Mouse (Mus musculus) embryonic facial prominence, embryonic 10.5 days (tissue): Measurements from ENCODE around the gene Ankrd28. TPM values are rescaled to one million over a fixed set of nuclear protein-coding genes. Genes with fewer than 3 reads are reported as not detected.

Source experiments
- DNase-seq: peaks from one replicate; pipeline ENCODE4 v3.0.0-alpha.2; 2017; ENCODE audit warnings: low spot score
- H3K27ac ChIP-seq: fragments of 300-500 bp; sonication (generic); replicated peaks from 2 replicates; pipeline ENCODE4 v1.5.1; 2016; ENCODE audit warnings: mild to moderate bottlenecking
- H3K27me3 ChIP-seq: fragments of 300-500 bp; sonication (generic); replicated peaks from 2 replicates; pipeline ENCODE4 v1.6.1; 2016; ENCODE audit warnings: low read depth, mild to moderate bottlenecking; ENCODE audit not compliant: poor library complexity, severe bottlenecking
- H3K36me3 ChIP-seq: fragments of 300-500 bp; sonication (generic); replicated peaks from 2 replicates; pipeline ENCODE4 v1.6.1; 2016; ENCODE audit warnings: mild to moderate bottlenecking, moderate library complexity
- H3K4me1 ChIP-seq: fragments of 300-500 bp; sonication (generic); 2 replicates; pipeline ENCODE4 v1.6.1; 2016
- H3K4me3 ChIP-seq: fragments of 300-500 bp; sonication (generic); 2 replicates; pipeline ENCODE4 v1.5.1; 2016; ENCODE audit warnings: mild to moderate bottlenecking, moderate library complexity
- H3K9me3 ChIP-seq: fragments of 300-500 bp; sonication (generic); 2 replicates; pipeline ENCODE4 v1.6.1; 2016; ENCODE audit warnings: mild to moderate bottlenecking
- WGBS: fragments of 180-500 bp; shearing (Covaris S2); methylation state at CpG from one replicate; pipeline ENCODE4 v1.1.7; 2016; 5-methylcytosine and 5-hydroxymethylcytosine counted together
- polyA plus RNA-seq: library from polyadenylated mRNA; unstranded; fragments of >200 nt; fragmentation: Nextera tagmentation; extraction: Ambion mirVana; gene quantifications from 2 replicates; pipeline ENCODE4 v1.2.1, GENCODE M21; 2016

The Ankrd28 gene
- polyA plus RNA-seq, 1 experiment from 2014 or later, result 9.5 TPM

DNA sequence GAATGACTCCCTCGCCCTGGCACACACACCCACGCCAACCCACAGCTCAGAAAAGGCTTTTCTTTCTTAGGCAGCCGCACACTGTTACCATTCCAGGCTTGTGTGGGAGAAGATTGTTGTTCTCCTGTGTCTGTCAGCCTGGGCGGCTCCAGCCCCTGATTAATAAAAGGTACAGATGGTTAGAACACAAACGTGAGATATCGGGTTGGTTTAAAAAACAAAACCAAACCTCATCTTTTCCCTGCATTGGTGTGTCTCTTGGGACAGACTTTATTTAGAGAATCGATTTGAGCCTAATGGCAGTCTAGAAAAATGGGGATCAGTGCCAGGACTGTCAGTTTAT, 890 bp upstream of the Ankrd28 start:
- 14% methylated on average over 7 of the region's 7 CpGs for WGBS
- DNase-seq, result peak; percentile 17
- Histone ChIP-seq H3K36me3 (no peaks in the 10 kb centered on the region), H3K4me1 (peaks cover 18% of the 10 kb centered on the region), H3K9me3 (0 out of 2 replicates have a peak, but pooled peaks cover 2% of the 10 kb centered on the region), H3K27me3 (no peaks in the 10 kb centered on the region), H3K27ac (peak overlapping the region; percentile 91), H3K4me3 (peak overlapping the region; percentile 92)

DNA sequence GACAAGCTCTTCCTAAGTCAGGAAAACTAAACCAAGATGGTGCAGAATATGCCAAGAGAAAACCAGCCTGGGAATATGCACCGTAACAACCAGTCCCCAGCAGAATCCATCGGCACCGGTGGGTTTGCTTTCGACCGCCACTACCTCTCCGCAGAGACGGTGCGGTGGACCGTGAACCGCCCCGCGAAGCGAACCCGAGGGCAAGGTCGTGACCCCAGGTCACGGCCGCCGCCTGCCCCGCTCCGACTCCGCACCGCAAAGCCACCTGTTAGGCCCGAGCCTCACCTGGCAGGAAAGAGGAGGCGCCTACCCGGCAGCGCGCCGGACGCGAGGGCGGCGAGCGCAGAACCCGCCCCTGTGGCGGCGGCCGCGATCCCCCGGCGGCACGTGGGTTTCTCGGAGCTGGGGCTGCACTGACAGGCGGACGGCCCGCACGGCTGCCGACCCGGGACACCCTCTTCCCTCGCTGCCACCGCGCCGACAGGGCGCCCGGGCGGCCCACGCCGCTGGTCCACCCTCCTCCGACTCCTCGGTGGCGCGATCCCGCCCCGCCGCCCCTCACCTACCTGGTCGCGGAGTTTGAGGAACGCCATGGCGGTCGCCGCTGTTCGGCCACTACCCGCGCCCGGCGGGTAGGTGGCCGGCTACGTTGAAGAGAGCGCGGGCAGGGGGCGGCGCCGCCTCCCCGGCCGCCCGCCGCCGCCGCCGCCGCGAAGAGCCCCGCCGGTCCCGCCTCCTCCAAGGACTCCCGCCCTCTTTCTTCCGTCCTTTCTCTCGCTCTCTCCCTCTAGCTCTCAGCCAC, 489 bp downstream of the Ankrd28 start:
- WGBS, result under 1% methylated on average over 97 of the region's 97 CpGs
- peak; percentile 71 for DNase-seq

DNA sequence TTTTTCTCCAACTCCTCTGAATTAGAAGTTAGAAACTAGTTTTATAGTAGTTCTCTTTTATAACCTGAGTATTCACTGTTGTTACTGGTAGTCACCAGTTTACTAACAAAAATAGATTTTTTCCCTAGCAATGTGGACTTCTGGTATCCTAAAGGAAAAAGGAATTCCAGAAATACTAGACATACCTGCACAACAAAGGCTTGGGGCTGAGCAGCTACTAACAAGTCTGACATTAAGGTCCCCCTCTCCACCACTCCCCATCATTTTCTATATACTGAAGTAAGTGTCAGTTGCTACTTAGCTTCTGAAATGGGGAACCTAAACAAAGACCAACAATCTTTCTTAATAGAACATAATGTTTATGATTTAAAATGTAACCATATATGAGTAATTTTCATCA, 3.2 kb downstream of the Ankrd28 start:
- Histone ChIP-seq H3K27ac (no peak overlapping the region), H3K4me1 (peaks cover 18% of the 10 kb centered on the region), H3K9me3 (no peaks in the 10 kb centered on the region), H3K4me3 (no peak overlapping the region), H3K27me3 (no peaks in the 10 kb centered on the region), H3K36me3 (no peaks in the 10 kb centered on the region)
- no peak for DNase-seq

More for the DNA sequence above, 489 bp downstream of the Ankrd28 start:
- Histone ChIP-seq H3K36me3 (no peaks in the 10 kb centered on the region), H3K27ac (peak overlapping the region; percentile 91), H3K4me1 (peaks cover 18% of the 10 kb centered on the region), H3K27me3 (no peaks in the 10 kb centered on the region), H3K9me3 (no peaks in the 10 kb centered on the region), H3K4me3 (peak overlapping the region; percentile 92)

DNA sequence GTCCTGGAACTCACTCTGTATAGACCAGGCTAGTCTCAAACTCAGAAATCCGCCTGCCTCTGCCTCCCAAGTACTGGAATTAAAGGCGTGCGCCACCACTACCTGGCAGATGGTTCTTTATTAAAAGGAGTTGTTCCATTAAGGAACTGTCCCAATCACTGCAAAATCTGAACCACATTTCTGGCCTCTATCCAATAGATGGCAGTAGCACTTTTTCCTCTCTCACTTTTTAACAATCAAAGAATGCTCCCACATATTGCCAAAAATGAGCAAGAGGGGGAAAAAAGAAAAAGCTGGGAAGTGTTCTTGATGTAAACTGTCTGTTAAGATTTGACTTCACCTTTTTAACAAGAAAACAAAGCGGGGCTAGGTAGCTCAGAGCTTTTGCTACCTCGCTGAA, 20.5 kb downstream of the Ankrd28 start:
- Histone ChIP-seq H3K36me3 (peaks cover 4% of the 10 kb centered on the region), H3K9me3 (peaks cover 3% of the 10 kb centered on the region; the same call in 1 of the 2 replicates), H3K4me3 (no peak overlapping the region), H3K27me3 (no peaks in the 10 kb centered on the region), H3K4me1 (no peaks in the 10 kb centered on the region), H3K27ac (no peak overlapping the region)
- 91% methylated on average over 5 of the region's 5 CpGs for WGBS
- no peak for DNase-seq

DNA sequence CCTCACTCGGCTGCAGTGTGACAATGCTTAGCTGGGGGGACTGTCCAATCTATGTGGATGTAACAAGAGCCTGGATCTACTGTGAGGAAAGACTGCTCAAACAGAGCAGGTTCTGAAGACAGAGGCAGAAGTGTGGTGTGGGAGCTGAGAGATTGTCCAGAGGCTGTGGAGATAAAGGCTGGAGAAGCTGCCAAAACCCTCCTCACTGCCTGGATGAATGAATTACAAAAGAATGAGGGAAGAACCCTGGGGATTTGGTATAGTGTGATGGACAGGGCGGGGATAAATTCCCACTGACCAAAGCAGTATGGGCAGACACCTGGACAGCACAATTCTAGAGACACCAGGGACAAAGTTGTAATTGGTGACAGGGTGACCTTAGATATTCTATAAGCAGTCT, 26.7 kb downstream of the Ankrd28 start:
- Histone ChIP-seq H3K4me1 (peaks cover 24% of the 10 kb centered on the region), H3K27me3 (no peaks in the 10 kb centered on the region), H3K36me3 (peaks cover 4% of the 10 kb centered on the region), H3K9me3 (peaks cover 3% of the 10 kb centered on the region; the same call in 1 of the 2 replicates), H3K4me3 (no peak overlapping the region), H3K27ac (no peak overlapping the region)
- WGBS, result 50% methylated on average over 2 of the region's 2 CpGs
- DNase-seq, result no peak

DNA sequence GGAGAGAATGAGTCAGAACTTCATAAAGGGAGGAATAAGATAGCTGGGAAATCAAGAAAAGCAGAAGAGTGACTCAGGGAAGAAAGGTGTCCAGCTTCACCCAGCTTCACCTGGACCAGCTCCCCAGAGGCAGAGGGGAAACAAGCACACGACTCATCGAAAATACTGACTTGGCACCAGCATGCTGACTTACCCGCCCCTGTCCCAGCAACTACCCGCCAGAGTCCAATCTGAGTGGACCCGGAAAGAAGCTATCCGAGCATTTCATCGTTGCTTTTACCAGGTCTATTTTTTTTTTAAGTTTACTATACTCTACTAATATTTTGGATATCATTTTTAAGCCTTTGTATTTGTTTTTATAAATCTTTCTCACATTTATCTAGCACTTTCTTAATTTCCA, 29.5 kb downstream of the Ankrd28 start:
- Histone ChIP-seq H3K4me1 (peaks cover 30% of the 10 kb centered on the region), H3K27me3 (no peaks in the 10 kb centered on the region), H3K9me3 (no peaks in the 10 kb centered on the region), H3K27ac (no peak overlapping the region), H3K36me3 (no peaks in the 10 kb centered on the region), H3K4me3 (no peak overlapping the region)
- no peak for DNase-seq
- 87% methylated on average over 7 of the region's 7 CpGs for WGBS

DNA sequence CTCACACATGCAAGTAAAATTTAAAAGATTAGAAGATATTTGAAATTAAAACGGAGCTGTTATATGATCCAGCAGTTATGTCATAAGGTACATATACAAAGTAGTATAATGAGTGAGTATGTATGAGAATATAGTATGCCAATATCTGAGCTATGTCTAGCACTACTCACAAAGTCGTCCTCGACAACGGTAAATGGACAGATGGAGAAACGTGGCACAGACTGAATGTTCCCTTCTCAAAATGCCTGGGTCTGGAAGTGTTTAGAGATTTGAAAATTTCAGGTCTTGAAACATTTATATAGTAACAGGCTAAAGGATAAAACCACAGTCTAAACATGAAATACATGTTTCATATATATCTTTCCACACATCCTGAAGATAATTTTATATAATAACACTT, 30.0 kb downstream of the Ankrd28 start:
- Histone ChIP-seq H3K36me3 (no peaks in the 10 kb centered on the region), H3K9me3 (no peaks in the 10 kb centered on the region), H3K27ac (no peak overlapping the region), H3K4me3 (no peak overlapping the region), H3K27me3 (no peaks in the 10 kb centered on the region), H3K4me1 (peaks cover 30% of the 10 kb centered on the region)
- no peak for DNase-seq
- 84% methylated on average over 5 of the region's 5 CpGs for WGBS

DNA sequence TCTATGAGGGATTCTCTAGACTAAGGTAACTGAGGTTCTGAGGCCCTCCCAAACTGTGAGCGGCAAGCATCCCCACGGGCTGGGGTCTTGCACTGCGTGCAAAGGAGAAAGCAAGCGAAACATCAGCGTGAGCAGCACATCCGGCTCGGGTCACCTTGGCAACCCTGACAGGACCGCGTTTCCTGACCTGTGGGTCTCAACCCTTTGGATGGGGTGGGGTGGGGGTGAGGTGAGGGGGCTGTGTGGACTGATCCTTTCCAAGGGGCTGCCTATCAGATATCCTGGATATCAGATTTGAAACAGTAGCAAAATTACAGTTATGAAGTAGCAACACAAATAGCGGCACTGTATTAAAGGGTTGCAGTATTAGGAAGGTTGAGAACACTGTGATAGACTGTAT, 31.5 kb downstream of the Ankrd28 start:
- WGBS, result 56% methylated on average over 10 of the region's 10 CpGs
- Histone ChIP-seq H3K4me3 (0 out of 2 replicates have a peak overlapping the region, but pooled peaks have one; percentile 16), H3K9me3 (no peaks in the 10 kb centered on the region), H3K4me1 (peaks cover 23% of the 10 kb centered on the region), H3K27me3 (no peaks in the 10 kb centered on the region), H3K36me3 (no peaks in the 10 kb centered on the region), H3K27ac (peak overlapping the region; percentile 59)
- DNase-seq, result peak; percentile 21

DNA sequence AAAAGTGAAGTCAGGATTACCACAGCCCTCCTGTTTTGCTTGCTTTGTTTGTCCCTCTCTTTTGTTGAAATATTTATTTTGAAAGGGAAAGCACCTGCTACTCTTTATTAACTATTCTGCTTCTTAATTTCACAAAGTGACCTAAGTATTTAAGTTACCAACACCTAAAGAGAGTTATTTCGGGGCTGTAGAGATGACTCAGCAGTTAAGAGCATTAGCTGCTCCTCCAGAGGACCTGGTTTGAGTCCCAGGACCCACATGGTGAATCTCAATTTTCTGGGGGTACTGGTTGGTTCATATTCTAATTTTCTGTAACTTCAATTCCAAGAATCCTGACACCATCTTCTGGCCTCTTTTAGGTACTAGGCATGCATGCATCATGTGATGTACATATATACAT, 34.9 kb downstream of the Ankrd28 start:
- DNase-seq, result no peak

DNA sequence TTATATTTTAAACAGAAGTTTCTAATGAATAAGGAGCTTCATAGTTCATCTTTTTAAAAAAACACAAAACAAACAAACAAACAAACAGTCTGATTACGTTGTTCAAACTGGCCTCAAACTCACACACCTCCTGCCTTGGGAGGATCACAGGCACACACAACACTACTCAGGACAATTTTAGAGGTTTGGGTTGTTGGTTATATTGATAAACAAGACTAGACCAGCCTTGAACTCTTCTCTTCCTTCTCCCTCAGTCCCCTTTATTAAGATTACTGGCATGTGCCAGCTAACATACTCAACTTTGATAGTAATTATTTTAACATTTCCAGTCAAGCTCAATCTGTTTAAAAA, 35.7 kb downstream of the Ankrd28 start:
- no peak overlapping the region for H3K4me3 ChIP-seq
- H3K27ac ChIP-seq, result no peak overlapping the region
- no peaks in the 10 kb centered on the region for H3K27me3 ChIP-seq
- no peaks in the 10 kb centered on the region for H3K36me3 ChIP-seq
- WGBS, result 36% methylated on average over 1 of the region's 1 CpGs
- no peaks in the 10 kb centered on the region for H3K9me3 ChIP-seq
- peaks cover 16% of the 10 kb centered on the region for H3K4me1 ChIP-seq
- no peak for DNase-seq

More for the DNA sequence above, 34.9 kb downstream of the Ankrd28 start:
- Histone ChIP-seq H3K27me3 (no peaks in the 10 kb centered on the region), H3K4me1 (peaks cover 19% of the 10 kb centered on the region), H3K9me3 (no peaks in the 10 kb centered on the region), H3K27ac (no peak overlapping the region), H3K4me3 (no peak overlapping the region), H3K36me3 (no peaks in the 10 kb centered on the region)
- WGBS, result 49% methylated on average over 1 of the region's 1 CpGs

DNA sequence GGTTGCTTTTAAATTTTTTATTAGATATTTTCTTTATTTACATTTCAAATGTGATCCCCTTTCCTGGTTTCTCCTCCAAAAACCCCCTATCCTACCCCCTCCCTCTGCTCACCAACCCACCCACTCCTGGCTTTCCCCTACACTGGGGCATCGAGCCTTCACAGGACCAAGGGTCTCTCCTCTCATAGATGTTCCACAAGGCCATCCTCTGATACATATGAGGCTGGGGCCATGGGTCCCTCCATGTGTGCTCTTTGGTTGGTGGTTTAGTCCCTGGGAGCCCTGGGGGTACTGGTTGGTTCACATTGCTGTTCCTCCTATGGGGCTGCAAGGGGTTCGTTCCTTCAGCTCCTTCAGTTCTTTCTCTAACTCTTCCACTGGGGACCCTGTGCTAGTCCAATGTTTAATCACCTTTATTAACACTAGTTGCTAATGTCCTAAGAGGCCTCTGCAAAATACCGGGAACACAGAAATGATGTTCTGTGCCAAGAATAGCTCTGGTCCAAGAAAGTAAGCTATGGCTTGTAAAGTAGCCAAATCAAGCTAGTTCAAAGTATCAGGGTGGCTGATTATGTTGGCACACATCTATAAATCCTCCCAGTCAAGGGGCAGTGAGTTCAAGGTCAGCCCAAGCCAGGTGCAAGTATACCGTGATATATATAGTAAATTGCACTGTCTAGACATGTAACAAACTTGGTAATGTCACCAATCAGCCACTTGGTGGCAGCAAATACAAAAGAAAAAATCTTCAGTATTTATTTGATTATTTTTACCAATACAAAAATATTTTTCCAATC, 36.3 kb downstream of the Ankrd28 start:
- H3K36me3 ChIP-seq, result no peaks in the 10 kb centered on the region
- H3K4me3 ChIP-seq, result no peak overlapping the region
- H3K4me1 ChIP-seq, result peaks cover 10% of the 10 kb centered on the region
- no peaks in the 10 kb centered on the region for H3K9me3 ChIP-seq
- DNase-seq, result no peak
- 72% methylated on average over 4 of the region's 4 CpGs for WGBS
- H3K27ac ChIP-seq, result no peak overlapping the region
- no peaks in the 10 kb centered on the region for H3K27me3 ChIP-seq

DNA sequence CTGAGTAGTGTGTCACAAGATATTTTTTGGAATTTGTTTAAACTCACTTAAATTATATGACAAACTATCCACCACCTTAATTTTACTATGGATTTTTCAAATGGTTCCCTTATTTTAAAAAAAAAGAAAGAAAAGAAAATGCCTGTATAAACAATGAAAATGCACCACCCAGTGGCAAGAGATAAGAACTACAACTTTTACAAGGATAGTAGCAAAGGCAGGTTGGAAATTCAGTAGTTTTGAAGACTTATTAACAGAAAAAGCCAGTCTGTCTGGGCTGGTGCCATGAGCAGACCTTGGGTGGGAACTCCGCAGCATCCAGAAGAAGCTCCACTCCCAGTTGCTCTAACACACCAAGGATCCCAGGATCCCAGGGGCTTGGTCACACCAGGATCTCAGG, 39.7 kb downstream of the Ankrd28 start:
- Histone ChIP-seq H3K4me3 (no peak overlapping the region), H3K27ac (no peak overlapping the region), H3K27me3 (no peaks in the 10 kb centered on the region), H3K9me3 (no peaks in the 10 kb centered on the region), H3K36me3 (no peaks in the 10 kb centered on the region), H3K4me1 (peaks cover 5% of the 10 kb centered on the region)
- 73% methylated on average over 1 of the region's 1 CpGs for WGBS
- DNase-seq, result no peak

DNA sequence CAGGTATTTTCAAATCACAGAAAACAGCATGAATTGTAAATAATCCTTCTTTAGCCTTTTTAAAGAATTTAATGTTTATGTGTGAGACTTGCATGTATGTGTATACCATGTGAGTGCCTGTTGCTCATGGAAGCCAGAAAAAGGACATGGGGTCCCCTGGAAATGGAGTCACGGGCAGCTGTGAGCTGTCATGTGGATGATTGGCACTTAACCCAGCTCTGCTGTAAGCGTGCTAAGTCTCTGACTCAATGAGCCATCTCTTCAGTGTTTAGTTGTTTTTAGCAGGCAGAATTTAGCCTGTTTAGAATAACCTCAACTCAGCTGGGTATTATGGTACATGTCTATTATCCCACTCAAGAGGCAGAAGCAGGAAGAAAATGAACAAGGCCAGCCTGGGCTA, 43.5 kb downstream of the Ankrd28 start:
- 61% methylated on average over 2 of the region's 2 CpGs for WGBS
- Histone ChIP-seq H3K27ac (no peak overlapping the region), H3K4me1 (peaks cover 13% of the 10 kb centered on the region), H3K27me3 (no peaks in the 10 kb centered on the region), H3K36me3 (0 out of 2 replicates have a peak, but pooled peaks cover 3% of the 10 kb centered on the region), H3K4me3 (no peak overlapping the region), H3K9me3 (no peaks in the 10 kb centered on the region)
- DNase-seq, result no peak
